Mouse (Mus musculus) heart, adult 2 months (tissue): Measurements from ENCODE around the gene Acp4.
"Not testable (repeated sequence)": the region's sequence is repeated elsewhere in the genome, so short reads cannot be mapped to it uniquely, and the experiment has no call there.

Experiments
- EP300 ChIP-seq: fragments of 200-500 bp; IDR thresholded peaks from 2 replicates; pipeline ENCODE4 v1.6.1; 2011; ENCODE audit warnings: low read depth, low read length, control low read depth; ENCODE audit not compliant: insufficient read depth
- POLR2A ChIP-seq: fragments of 200-500 bp; IDR thresholded peaks from 2 replicates; pipeline ENCODE4 v1.6.1; 2011; ENCODE audit warnings: mild to moderate bottlenecking, low read depth, low read length, control low read depth; ENCODE audit not compliant: insufficient read depth

DNA sequence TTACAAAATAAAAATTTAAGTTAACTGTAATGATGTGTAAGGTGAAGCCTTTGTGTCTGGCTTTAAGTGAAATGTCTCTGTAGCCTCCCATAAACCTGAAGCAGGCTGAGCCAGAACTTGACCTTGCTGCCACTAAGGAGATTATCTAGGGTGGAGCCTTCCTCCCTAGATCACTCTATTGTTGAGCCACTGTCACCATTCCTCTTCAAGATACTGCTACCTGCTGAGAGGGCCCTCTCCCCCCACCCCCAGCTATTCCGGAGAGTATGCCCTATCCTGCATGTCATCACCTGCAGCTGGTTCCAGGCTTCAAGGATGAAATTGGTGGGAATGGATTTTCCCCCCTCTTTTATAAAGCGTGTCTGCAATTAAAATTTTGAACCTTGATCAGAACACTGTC lies 40.3 kb upstream of the Acp4 start:
- TF ChIP-seq POLR2A, EP300: not testable (repeated sequence)
